Mouse (Mus musculus): ENCODE data around the gene Tomm34. TPM values are rescaled to one million over a fixed set of nuclear protein-coding genes. Genes with fewer than 3 reads are reported as not detected.

Gene Tomm34
- polyA plus RNA-seq, 1 experiment from 2014 or later, result 80.0 TPM

DNA sequence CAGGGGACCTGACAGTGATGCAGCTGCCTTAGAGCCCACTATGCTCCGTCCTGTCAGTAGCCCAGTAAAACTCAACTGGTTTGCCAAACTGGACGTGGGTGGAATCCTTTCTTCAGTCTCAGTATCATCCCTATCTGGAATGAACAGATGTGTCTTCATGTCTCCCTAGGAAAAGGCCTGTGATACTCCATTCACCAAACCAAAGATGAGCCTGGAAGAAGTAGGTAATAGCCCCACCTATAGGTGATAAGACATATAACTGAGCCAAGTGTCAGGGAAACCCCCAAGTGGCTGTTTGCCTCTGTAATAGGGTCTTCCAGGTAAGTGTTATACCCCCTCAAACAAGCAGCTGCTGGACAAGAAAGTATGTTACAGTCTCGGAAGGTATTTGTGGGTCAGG, 52.1 kb downstream of the Tomm34 start:
- DNase-seq (ENCODE audit: low spot score), result peak; percentile 28

GRCm38 (mm10) chr2:164015304-164015703, 55.7 kb downstream of the Tomm34 start:
- DNase-seq (ENCODE audit: low spot score), result no peak

DNA sequence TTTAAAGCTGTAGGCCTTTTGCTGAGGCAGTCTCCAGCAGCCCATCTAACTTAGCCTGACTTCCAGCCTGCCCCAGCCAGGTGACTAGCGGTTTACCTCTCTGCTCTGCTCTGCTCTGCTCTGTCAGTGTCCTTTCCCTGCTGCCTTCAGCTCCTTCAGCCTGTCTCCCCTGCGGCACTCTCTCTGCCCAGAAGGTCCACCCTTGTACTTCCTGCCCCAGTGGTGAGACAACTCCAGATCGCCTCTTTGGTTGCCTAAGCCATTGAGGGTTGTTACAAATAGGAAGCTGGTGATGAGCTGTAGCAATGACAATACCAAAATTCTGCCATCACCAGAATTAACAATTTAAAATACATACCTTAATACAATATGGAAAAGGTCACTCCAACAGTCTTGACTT, 60.0 kb downstream of the Tomm34 start:
- DNase-seq (ENCODE audit: low spot score), result no peak

- no peak for DNase-seq (ENCODE audit: low spot score)
Measured at GRCm38 (mm10) chr2:164010496-164010895, 60.5 kb downstream of the Tomm34 start.

DNA sequence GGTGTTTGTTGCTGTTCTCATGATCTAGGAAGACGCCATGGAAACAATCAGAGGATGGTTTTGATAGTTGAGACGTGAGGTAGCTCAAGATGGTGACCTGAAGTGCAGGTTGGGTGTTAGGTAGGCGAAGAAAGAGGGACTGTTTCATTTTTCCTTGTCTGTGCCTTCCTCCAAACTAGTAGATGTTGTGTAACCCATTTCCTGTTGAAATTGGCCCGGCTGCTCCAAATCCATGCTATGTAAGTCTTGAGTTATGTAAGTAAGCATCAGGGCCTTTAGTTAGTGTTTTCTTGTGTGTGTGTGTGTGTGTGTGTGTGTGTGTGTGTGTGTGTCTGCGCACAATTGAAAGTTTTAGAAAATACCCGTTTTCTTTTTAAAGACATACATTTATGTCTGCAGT, 61.7 kb downstream of the Tomm34 start:
- DNase-seq (ENCODE audit: low spot score), result no peak

GRCm38 (mm10) chr2:164007987-164008545, 62.9 kb downstream of the Tomm34 start:
- no peak for DNase-seq (ENCODE audit: low spot score)

DNA sequence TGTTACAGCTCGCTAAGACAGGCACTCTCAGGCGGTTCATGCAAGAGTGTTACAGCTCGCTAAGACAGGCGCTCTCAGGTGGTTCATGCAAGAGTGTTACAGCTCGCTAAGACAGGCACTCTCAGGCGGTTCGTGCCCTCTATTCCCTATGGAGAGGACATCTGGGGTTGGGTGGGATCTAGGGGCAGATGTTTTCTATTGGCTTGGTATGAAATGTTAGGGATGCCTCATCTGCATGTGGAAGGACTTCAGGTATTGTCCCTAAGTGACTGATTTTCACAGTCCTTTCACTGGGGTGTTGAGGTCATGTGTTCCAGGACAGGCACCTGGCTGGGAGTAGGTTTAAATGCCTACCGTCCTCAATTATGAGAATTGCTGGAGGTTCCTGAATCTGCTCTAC, 63.4 kb downstream of the Tomm34 start:
- DNase-seq (ENCODE audit: low spot score), result no peak

GRCm38 (mm10) chr2:164006932-164007331, 64.0 kb downstream of the Tomm34 start:
- DNase-seq (ENCODE audit: low spot score), result peak; percentile 57

DNA sequence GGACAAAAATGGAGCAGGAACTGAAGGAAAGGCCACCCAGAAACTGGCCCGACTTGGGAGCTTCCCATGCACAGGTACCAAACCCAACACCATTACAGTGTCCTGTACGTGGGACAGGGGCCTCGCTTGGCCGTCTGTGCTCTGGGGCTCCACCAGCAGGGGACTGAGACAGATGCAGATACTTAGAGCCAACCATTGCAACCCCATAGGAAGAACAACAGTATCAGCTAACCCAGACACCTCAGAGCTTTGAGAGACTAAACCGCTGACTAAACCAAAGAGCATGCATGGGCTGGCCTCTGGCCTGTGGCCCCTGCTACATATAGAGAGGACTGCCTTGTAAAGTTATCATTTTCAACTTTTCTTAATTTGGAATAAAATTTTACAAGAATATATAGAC, 66.5 kb downstream of the Tomm34 start:
- no peak for DNase-seq (ENCODE audit: low spot score)

Other genes starting within 250 kb of the Tomm34 start
- not detected in 2 replicates for gene Kcnk15, start 217.5 kb downstream of the Tomm34 start, polyA plus RNA-seq (2015; fragmentation: Nextera tagmentation; extraction: Ambion mirVana)
- gene Rims4, start 152.5 kb downstream of the Tomm34 start, polyA plus RNA-seq (2015; fragmentation: Nextera tagmentation; extraction: Ambion mirVana), result not detected in 2 replicates
- gene Ywhab, start 76.2 kb downstream of the Tomm34 start, polyA plus RNA-seq (2015; fragmentation: Nextera tagmentation; extraction: Ambion mirVana), result 265 and 278 TPM in 2 replicates
- 1.8 and 2.0 TPM in 2 replicates for gene Pabpc1l, start 45.7 kb downstream of the Tomm34 start, polyA plus RNA-seq (2015; fragmentation: Nextera tagmentation; extraction: Ambion mirVana)
- gene Stk4, start 847 bp downstream of the Tomm34 start, polyA plus RNA-seq (2015; fragmentation: Nextera tagmentation; extraction: Ambion mirVana), result 67.8 and 68.4 TPM in 2 replicates
- not detected in 2 replicates for gene Kcns1, start 99.9 kb upstream of the Tomm34 start, polyA plus RNA-seq (2015; fragmentation: Nextera tagmentation; extraction: Ambion mirVana)
- 0.09 TPM in 1 of 2 replicates, not detected in the other for gene Wfdc5, start 111.6 kb upstream of the Tomm34 start, polyA plus RNA-seq (2015; fragmentation: Nextera tagmentation; extraction: Ambion mirVana)
- gene Wfdc12, start 119.4 kb upstream of the Tomm34 start, polyA plus RNA-seq (2015; fragmentation: Nextera tagmentation; extraction: Ambion mirVana), result 2.0 and 2.3 TPM in 2 replicates
- gene Wfdc15a, start 129.0 kb upstream of the Tomm34 start, polyA plus RNA-seq (2015; fragmentation: Nextera tagmentation; extraction: Ambion mirVana), result not detected in 2 replicates
- 1.8 and 2.9 TPM in 2 replicates for gene Wfdc15b, start 150.5 kb upstream of the Tomm34 start, polyA plus RNA-seq (2015; fragmentation: Nextera tagmentation; extraction: Ambion mirVana)
- gene Svs2, start 167.3 kb upstream of the Tomm34 start, polyA plus RNA-seq (2015; fragmentation: Nextera tagmentation; extraction: Ambion mirVana), result 0.09 and 0.12 TPM in 2 replicates
- gene Svs3b, start 185.5 kb upstream of the Tomm34 start, polyA plus RNA-seq (2015; fragmentation: Nextera tagmentation; extraction: Ambion mirVana), result 0.10 TPM in 1 of 2 replicates, not detected in the other
- 0.54 TPM in 1 of 2 replicates, not detected in the other for gene Svs4, start 207.3 kb upstream of the Tomm34 start, polyA plus RNA-seq (2015; fragmentation: Nextera tagmentation; extraction: Ambion mirVana)
- gene Svs3a, start 218.1 kb upstream of the Tomm34 start, polyA plus RNA-seq (2015; fragmentation: Nextera tagmentation; extraction: Ambion mirVana), result not detected in 2 replicates
- gene Svs6, start 245.6 kb upstream of the Tomm34 start, polyA plus RNA-seq (2015; fragmentation: Nextera tagmentation; extraction: Ambion mirVana), result not detected in 2 replicates

Measured in thymus, postnatal 0 days (tissue).